Mouse (Mus musculus): ENCODE results near the gene Ddr1.
A peak's percentile ranks its signal among the peaks of the same experiment; 100 is the strongest.
"Not testable (repeated sequence)": the region's sequence is repeated elsewhere in the genome, so short reads cannot be mapped to it uniquely, and the experiment has no call there.

The Ddr1 gene

DNA sequence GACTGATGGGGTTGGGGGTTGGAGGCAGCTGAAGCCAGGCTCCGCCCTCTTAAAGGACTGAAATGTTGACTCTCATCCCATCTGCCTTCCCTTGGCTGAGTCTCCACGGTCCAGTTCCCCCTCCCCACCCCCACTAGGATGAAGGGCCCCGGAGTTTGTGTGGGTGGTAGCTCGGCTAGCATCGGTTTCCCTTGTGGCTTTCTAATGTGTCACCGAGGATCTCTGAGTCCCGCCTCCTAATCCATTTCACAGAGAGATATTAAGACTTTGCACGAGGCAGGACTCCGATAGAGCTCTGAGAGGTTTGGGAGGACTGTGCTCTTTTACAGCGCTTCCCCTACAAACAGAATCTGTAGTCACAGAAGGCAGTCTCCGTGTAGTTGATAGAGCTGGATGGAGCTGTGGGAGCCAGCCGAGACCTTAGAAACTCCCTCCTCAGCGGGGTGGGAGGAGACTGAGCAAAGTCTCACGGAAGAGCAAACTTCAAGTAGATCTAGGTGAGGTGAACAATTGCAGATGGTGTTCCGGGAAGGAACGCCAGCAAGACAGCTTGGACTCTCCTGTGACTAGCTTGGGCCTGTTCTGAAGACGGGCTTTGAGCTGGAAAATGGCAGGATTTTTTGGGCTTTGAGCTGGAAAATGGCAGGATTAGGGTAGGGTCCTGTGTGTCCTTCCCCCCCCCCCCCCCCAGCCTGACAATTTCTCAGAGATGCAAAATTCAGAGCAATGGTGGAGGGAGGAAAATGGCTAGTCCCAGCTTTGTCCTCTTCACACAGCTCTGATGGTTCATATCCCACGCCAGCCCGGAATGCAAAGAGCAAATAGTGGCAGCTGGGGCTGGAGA, at the start of gene Ddr1:
Gene Ddr1 (minus strand): TSS at position 1 of the 844 bp plus-strand sequence.
- DNase-seq, result peak; percentile 31

- DNase-seq, result peak; percentile 53
Observed at GRCm38 (mm10) chr17:35753668-35754067, 49.2 kb upstream of the Ddr1 start.

- DNase-seq, result no peak
Observed at GRCm38 (mm10) chr17:35752221-35752811, 47.9 kb upstream of the Ddr1 start.

- no peak for DNase-seq
Observed at GRCm38 (mm10) chr17:35749685-35750084, 45.3 kb upstream of the Ddr1 start.

DNA sequence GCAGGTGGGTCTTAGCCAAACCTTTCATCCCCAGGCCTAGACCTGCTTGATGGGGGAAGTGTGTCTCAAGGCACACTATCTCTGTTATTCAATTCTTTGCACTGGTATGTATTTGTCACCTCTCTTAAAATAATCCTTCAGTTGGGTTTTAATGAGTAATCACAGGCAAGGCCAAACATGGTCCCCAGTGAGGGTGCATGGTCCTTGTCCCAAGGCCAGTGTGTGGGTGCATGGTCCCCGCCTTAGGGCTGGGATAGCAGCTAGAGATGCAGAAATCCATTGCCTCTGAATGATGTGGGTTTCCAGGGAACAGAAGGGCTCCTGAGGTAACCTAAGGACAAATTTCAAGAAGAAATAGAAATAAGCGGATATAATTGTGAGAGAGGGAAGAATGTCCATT, 39.9 kb upstream of the Ddr1 start:
- no peak for DNase-seq

DNA sequence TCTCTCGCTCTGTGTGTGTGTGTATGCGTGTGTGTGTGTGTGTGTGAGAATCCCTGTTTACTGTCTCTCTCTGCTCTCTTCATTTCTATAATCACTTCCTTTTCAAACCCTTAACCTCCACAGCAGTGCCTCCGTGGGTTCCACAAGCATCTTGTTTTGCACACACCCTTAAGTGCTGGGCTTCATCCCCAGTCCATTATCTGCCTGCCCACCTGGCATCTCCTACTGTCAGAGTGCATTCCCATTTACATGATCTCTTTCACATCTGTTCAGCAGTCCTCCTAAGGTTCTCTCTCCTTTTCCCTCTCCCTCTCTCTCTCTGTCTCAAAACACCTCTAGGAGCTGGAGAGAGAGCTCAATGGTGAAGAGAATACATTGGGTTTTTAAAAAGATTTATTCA, 38.5 kb upstream of the Ddr1 start:
- DNase-seq, result peak; percentile 85

GRCm38 (mm10) chr17:35741589-35742226, 37.3 kb upstream of the Ddr1 start:
- peak; percentile 88 for DNase-seq

DNA sequence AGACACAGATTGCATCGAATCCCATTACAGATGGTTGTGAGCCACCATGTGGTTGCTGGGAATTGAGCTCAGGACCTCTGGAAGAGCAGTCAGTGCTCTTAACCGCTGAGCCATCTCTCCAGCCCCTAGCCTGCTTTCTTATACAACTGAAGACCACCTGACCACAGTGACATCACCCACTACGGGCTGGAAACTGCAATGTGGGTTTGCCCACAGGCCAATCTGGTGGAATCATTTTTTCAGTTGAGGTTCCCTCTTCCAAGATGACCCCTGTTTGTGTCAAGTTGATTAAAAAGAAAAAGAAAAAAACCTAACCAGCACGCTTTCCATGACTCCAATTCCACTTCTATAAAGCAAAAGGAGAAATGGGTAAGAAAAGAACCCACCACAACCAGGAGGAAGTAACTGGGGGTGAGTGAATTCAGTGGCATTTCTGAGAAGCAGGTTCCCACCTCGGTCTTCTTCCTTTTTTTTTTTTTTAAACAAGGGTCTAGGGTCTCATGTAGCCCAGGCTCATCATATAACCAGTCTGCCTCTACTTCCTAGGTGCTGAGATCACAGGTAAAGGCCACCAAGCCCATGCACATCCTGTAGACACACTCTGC, 36.0 kb upstream of the Ddr1 start:
- no peak for DNase-seq

DNA sequence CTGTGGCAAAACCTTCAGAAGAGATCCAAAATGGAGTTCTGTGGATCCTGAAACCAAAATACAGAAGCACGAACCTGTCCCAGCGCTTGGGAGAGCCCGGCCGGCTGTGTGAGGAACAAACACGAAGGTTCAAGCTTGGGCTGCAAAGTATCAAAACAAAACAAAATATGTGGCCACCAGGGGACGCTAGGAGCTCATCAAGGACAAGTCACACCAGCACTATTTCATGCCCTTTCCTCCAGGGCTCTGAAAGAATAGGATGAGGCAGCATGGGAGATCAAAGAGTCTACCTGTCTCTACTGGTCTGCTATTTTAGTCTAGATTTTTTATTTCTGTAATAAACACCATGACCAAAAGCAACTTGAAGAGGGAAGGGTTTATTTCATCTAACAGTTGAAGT, 35.3 kb upstream of the Ddr1 start:
- peak; percentile 90 for DNase-seq

DNA sequence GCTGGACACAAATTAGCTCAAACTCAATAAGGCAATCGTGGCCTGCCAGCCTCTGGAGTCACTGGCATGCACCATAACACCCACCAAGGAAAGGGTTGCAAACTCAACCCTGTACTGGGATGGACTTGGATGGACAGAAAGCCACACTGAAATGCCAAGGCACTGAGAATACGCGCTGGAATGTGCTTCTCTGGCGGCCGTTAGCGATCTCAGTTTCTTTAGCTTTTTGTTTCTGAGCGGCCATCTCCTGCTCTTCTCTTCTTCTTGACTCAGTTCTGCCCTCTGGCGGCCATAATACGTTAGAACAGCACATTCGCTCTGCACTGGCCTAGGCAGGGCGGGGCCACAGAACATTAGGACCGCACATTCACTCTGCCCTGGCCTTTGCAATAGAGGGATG, 33.3 kb upstream of the Ddr1 start:
- peak; percentile 89 for DNase-seq

GRCm38 (mm10) chr17:35736280-35736960, 32.0 kb upstream of the Ddr1 start:
- peak; percentile 80 for DNase-seq

DNA sequence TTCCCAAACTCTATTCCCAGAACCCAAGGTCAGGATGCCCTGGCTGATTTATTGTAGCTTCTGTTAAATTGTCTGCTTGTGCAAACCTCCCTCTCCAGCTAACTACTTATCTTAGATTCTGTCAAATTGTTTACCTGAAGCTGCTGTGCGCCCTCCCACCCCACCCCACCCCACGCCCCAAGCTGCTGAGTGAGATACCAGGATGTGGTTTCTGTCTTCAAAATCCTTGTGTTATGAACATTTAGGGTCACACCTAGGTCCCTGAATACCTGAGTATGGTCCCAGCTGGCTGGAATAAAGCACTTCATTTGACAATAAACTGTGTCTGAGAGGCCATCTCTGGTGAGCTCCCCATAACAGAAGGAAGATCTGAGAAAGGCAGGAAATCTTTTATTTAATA, 30.1 kb upstream of the Ddr1 start:
- no peak for DNase-seq

DNA sequence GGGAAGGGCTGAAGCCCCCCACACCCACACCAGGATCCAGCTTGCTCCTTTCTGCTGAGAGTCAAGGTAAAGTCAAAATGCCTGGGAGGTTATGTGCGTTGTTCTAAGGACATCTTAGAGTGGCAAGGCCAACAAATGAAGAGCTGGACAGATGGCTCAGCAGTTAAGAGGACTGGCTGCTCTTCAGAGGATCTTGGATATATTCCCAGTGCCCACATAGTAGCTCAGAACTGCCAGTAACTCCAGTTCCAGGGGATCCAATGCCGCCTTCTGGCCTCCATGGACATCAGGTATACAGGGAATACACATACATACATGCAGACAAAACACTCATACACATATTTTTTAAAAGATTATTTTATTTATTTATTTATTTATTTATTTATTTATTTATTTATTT, 29.0 kb upstream of the Ddr1 start:
- DNase-seq, result no peak

DNA sequence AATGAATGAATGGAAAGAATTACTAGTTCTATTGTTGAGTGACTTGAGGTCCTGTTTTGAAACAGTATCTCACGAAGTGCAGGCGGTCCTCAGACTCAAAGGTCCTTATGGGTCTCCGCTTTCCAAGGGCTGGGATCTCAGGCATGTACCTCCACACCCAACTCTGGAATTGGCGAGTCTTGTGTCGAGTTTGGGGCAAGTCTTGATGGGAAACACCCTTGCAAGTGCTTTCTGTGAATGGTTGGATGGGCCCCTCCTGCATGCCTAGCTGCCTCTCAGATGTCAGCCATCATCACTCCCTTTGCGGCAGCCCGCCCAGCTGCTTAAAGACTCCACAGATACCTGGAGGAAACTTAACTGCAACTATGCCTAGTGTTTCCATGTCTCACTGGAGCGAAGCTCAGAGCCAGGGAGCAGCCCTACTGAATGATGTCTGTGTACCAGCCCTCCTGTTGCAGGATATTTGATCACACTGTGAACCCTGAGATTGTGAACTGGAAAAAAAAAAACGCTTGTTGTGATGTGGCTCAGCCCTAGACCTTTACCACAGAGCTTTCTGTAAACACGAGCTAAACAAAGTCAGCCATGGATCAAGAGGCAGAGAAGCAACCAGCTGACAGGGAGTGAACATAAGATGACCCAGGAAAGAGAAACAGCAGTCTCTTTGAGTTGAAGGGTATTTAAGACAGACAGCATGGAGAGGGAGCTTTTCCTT, 27.2 kb upstream of the Ddr1 start:
- DNase-seq, result no peak

DNA sequence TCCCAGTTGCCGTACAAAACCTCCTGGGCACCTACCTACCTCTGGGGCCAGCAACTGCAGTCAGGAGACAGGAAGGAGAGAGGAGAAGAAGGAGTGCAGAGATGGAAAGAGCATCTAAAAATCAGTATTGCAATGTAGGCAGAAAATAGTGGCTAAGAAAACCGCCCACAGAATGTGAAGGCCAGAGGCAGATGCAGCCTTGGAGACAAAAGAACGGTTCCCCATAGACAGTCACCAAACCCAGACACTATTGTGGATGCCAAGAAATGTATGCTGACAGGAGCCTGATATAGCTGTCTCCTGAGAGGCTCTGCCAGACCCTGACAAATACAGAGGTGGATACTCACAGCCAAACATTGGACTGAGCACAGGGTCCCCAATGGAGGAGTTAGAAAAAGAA, 25.7 kb upstream of the Ddr1 start:
- DNase-seq, result not testable (repeated sequence)

- DNase-seq, result no peak
Observed at GRCm38 (mm10) chr17:35728821-35729220, 24.4 kb upstream of the Ddr1 start.

DNA sequence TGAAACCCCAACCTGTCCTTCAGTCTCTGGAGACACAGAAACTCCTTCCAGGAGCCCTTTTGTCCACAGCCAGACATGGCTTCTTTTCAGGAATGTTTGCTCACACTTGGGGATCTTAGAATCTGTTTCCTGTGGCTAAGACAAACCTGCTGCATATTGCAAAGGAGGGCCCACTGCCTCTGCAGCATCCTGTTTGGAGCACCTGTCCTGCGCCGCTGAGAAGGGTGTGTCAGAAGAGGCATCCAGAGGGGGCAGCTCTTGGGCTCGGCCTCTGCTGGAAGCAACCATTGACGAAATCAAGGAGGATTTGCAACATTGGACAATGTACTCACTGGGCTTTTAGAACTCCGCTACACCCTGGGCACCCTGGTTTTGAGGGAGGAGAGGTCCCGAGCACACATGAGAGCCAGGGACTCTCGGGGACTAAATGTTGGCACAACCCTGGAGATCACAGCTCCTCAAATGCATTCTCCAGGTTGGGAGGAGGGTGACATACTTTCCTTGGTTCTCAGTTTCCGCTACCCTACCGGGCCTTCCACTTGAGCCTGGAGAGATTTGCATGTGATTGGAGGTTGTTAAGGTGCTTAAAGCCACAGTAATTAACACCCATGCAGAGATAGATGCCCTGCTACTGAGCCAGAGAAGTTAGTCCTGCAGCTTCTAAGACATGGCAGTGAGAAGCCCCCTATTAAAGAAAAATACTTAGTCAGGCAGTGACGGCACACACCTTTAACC, 23.2 kb upstream of the Ddr1 start:
- DNase-seq, result no peak

GRCm38 (mm10) chr17:35727028-35727427, 22.6 kb upstream of the Ddr1 start:
- DNase-seq, result no peak

- DNase-seq, result peak; percentile 81
Observed at GRCm38 (mm10) chr17:35725286-35726232, 21.1 kb upstream of the Ddr1 start.

DNA sequence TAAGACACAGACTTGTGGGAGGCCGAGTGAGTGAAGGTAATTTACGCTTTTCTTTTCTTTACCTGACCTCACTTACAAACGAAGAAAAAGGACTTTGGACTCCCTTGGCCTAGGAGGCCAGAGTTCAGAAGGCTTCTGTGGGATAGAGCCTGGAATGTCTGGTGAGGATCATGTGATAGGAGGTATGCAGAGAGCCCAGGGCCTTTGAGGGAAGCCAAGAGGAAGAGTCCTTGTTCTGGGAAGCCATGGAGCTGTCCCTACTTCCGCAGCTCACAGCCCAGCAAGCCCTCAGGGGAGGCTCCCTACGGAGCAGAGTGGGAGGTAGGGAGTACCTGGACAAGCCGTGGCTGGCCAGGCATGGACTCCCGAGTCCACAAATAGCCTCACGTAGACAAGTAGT, 17.3 kb upstream of the Ddr1 start:
- DNase-seq, result no peak

All from liver (tissue).